Mouse (Mus musculus) heart, postnatal 0 days (tissue): ENCODE data around the gene Get4. TPM values are rescaled to one million over a fixed set of nuclear protein-coding genes. Genes with fewer than 3 reads are reported as not detected.

Experiments
- ATAC-seq: fragments of 200-750 bp; cut with Nextera tagmentation; 2 replicates; pipeline ENCODE4 v1.8.0; 2017; ENCODE audit warnings: low read depth, moderate number of reproducible peaks, moderate library complexity; ENCODE audit not compliant: insufficient read depth
- DNase-seq: peaks from one replicate; pipeline ENCODE4 v3.0.0-alpha.2; 2016; ENCODE audit warnings: low spot score
- H3K27ac ChIP-seq: fragments of 300-500 bp; sonication (generic); 2 replicates; pipeline ENCODE4 v1.5.1; 2014; ENCODE audit warnings: low read depth, mild to moderate bottlenecking
- H3K27me3 ChIP-seq: fragments of 300-500 bp; sonication (generic); 2 replicates; pipeline ENCODE4 v1.6.1; 2014; ENCODE audit warnings: low read length, mixed read lengths; ENCODE audit not compliant: control insufficient read depth, insufficient read depth
- H3K36me3 ChIP-seq: fragments of 300-500 bp; sonication (generic); replicated peaks from 2 replicates; pipeline ENCODE4 v1.6.1; 2014; ENCODE audit warnings: low read length, mixed read lengths; ENCODE audit not compliant: control insufficient read depth, insufficient read depth
- H3K4me1 ChIP-seq: fragments of 300-500 bp; sonication (generic); 2 replicates; pipeline ENCODE4 v1.6.1; 2014; ENCODE audit warnings: antibody characterized with exemption; ENCODE audit not compliant: control insufficient read depth, insufficient read depth
- H3K4me2 ChIP-seq: fragments of 300-500 bp; sonication (generic); 2 replicates; pipeline ENCODE4 v1.6.1; 2014; ENCODE audit warnings: low read depth, mild to moderate bottlenecking, low read length, moderate library complexity
- H3K4me3 ChIP-seq: fragments of 300-500 bp; sonication (generic); 2 replicates; pipeline ENCODE4 v1.5.1; 2014; ENCODE audit warnings: low read depth, low read length
- H3K9ac ChIP-seq: fragments of 300-500 bp; sonication (generic); replicated peaks from 2 replicates; pipeline ENCODE4 v1.6.1; 2014; ENCODE audit warnings: low read depth, low read length, mixed read lengths
- H3K9me3 ChIP-seq: fragments of 300-500 bp; sonication (generic); replicated peaks from 2 replicates; pipeline ENCODE4 v1.6.1; 2016; ENCODE audit warnings: low read length; ENCODE audit not compliant: control insufficient read depth
- CTCF ChIP-seq: IDR thresholded peaks from 2 replicates; pipeline ENCODE4 v1.5.1; 2016; ENCODE audit warnings: antibody characterized with exemption, control low read depth, low read depth
- EP300 ChIP-seq: IDR thresholded peaks from 2 replicates; pipeline ENCODE4 v1.6.1; 2016; ENCODE audit warnings: antibody characterized with exemption, low read depth
- WGBS: fragments of 180-500 bp; shearing (Covaris S2); extraction: QIAGEN DNeasy Blood & Tissue Kit; methylation state at CpG from one replicate; pipeline ENCODE4 v1.1.7; 2014; 5-methylcytosine and 5-hydroxymethylcytosine counted together
- polyA plus RNA-seq: library from polyadenylated mRNA; unstranded; fragments of >200 nt; fragmentation: Nextera tagmentation; extraction: Ambion mirVana; gene quantifications from 2 replicates; pipeline ENCODE4 v1.2.1, GENCODE M21; 2015
- total RNA-seq: library from RNA; depleted of rRNA; stranded (reverse); fragments of >200 nt; gene quantifications from 2 replicates; pipeline ENCODE4 v1.2.3, GENCODE M21; 2014; ENCODE audit warnings: low replicate concordance; rRNA removed

Get4 gene
- total and polyA plus RNA-seq, 2 experiments from 2014 or later = 61.6 to 153 TPM

DNA sequence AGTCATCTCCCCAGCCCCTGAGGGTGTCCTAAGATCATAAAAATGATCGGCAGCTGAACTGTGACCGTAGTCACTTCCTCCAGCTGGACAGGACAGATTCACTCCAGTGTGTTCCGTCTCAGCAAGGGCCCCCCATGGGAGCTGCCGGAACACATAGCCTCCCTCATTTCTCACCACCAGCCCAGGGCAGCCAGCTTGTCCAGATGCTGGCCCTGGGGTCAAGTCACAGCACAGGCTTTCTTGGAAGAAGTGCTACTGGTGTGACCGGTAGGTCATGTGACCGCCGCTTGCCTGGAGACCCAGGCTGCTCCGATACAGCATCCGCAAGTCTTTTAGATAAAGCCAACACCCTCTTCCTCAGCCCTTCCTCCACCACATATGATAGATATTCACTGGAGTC, 61.4 kb downstream of the Get4 start:
- WGBS = 65% methylated on average over 9 of the region's 9 CpGs
- TF ChIP-seq CTCF (no peak), EP300 (no peak)
- Histone ChIP-seq H3K27me3 (no peaks in the 10 kb centered on the region), H3K27ac (no peak overlapping the region), H3K4me1 (no peaks in the 10 kb centered on the region), H3K4me3 (no peak overlapping the region), H3K4me2 (no peak overlapping the region), H3K36me3 (no peaks in the 10 kb centered on the region), H3K9ac (no peak overlapping the region), H3K9me3 (no peaks in the 10 kb centered on the region)
- no peak for ATAC-seq
- no peak for DNase-seq

DNA sequence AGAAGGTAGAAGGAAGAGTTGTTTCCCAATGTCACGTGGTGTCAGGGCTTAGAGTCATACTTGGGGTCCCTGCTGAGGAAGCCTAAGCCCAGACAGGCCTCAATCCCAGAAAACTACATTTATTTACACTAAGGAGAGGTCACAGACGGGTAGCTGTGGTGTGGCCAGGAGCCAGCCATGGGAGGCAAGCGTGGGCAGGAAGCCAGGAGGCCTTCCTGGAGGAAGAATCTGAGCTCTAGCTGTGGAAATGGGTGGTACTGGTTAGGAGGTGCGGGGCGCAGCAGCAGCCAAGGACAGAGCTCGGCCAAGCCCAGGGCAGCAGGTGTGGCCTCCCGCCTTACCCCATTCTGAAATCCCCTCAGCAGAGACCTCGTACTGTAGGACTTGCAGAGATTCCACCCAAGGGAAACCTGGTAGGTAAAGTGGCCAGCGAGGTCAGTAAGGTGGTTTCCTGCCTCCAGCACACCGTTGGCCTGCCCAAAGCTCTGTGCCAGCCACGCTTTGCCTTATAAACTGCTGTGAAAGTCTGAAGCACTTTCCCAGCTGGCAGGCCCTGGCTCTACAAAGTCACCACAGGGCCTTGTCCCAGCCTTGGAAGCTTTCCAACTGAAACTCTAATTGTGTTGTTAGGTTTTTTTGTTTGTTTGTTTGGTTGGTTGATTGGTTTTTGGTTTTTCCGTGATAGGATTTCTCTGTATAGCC, 63.0 kb downstream of the Get4 start:
- no peak for ATAC-seq
- no peaks in the 10 kb centered on the region for H3K9me3 ChIP-seq
- H3K4me1 ChIP-seq = no peaks in the 10 kb centered on the region
- WGBS = 87% methylated on average over 12 of the region's 12 CpGs
- H3K27ac ChIP-seq = no peak overlapping the region
- TF ChIP-seq CTCF = no peak
- no peak for TF ChIP-seq EP300
- no peak overlapping the region for H3K9ac ChIP-seq
- no peaks in the 10 kb centered on the region for H3K27me3 ChIP-seq
- DNase-seq = no peak
- no peak overlapping the region for H3K4me3 ChIP-seq
- H3K36me3 ChIP-seq = no peaks in the 10 kb centered on the region
- H3K4me2 ChIP-seq = no peak overlapping the region

DNA sequence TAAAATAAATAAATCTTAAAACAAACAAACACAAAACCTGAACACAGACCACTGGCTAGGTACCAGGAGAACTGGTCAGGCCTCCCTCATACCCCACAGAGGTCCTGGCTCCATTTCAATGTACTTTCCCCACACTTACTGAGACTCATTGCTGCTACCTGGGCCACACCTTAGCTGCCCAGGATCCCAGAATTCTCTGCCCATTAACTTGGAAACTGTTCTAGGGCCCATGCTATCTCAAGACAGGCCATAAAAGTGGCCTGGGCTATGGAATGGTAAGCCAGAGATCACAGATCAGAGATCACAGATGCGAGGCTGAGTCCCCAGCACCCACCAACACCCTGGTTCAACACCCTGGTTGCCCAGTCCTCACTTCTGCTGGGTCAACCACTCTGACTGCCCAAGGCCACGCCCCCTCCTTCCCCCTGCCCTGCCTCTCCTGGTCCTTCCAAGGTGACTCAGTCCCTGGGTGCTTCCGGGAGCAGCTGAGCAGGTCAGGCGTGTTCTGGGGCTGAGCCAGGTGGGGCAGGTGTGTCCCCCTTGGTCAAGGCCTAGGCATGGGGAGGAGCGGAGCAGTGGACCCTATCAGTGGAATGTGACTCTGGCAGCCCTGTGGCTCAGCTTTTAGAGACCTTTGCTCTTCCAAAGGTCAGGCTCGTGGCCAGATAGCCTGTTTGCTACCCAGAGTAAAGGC, 65.0 kb downstream of the Get4 start:
- H3K36me3 ChIP-seq = no peaks in the 10 kb centered on the region
- WGBS = 73% methylated on average over 6 of the region's 6 CpGs
- H3K4me3 ChIP-seq = no peak overlapping the region
- ATAC-seq (no peak), DNase-seq (no peak)
- no peak overlapping the region for H3K27ac ChIP-seq
- no peaks in the 10 kb centered on the region for H3K27me3 ChIP-seq
- no peak overlapping the region for H3K4me2 ChIP-seq
- H3K4me1 ChIP-seq = no peaks in the 10 kb centered on the region
- no peak for TF ChIP-seq CTCF
- no peak for TF ChIP-seq EP300
- no peak overlapping the region for H3K9ac ChIP-seq
- no peaks in the 10 kb centered on the region for H3K9me3 ChIP-seq

DNA sequence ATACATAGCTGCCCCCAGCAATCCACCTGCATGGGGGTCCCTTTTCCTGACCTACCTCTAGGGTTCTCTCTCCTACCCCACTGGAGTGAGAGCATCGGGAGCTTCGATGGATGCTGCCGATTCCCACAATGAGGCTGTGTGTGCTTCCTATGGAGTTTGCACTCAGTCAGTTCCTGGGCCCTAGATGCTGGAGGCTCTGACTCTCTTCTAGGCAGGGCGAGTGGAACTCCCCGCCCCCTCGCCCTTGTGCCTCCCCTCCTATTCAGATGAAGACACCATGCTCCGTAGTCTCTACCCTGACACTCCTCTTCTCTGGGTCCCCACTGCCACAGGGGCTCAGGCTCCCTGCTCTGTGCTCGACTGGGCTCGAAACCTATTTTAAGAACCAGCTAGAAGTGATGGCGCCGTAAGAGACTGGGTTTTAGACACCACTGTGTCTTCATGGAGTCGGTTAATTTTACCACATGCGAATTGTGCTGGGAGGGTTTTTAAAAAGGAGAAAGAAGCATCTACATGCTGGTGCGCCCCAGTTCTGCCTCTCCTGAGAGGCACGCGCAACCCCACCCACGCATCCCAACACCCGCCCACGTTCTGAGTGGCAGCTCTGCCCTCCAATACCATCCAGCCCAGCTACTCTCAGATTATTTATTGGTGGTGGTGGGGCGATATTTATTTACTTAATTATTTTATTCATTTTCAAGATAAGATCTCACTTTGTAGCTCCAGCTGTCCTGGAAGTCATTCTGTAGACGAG, 65.8 kb downstream of the Get4 start:
- H3K27me3 ChIP-seq = 0 out of 2 replicates have a peak, but pooled peaks cover 4% of the 10 kb centered on the region
- no peaks in the 10 kb centered on the region for H3K4me1 ChIP-seq
- TF ChIP-seq EP300 = no peak
- no peak for TF ChIP-seq CTCF
- no peak for ATAC-seq
- H3K9me3 ChIP-seq = no peaks in the 10 kb centered on the region
- H3K9ac ChIP-seq = no peak overlapping the region
- H3K4me2 ChIP-seq = no peak overlapping the region
- WGBS = 55% methylated on average over 21 of the region's 21 CpGs
- no peak for DNase-seq
- H3K36me3 ChIP-seq = no peaks in the 10 kb centered on the region
- no peak overlapping the region for H3K27ac ChIP-seq
- no peak overlapping the region for H3K4me3 ChIP-seq

Other genes starting within 250 kb of the Get4 start
- 2.3 TPM in 2 replicates for gene Prkar1b, start 102.3 kb upstream of the Get4 start, total RNA-seq
- 3.9 and 4.4 TPM in 2 replicates for gene Prkar1b, start 102.3 kb upstream of the Get4 start, polyA plus RNA-seq
- 23.0 and 38.1 TPM in 2 replicates for gene Dnaaf5, start 102.1 kb upstream of the Get4 start, total RNA-seq
- 2.3 and 2.8 TPM in 2 replicates for gene Dnaaf5, start 102.1 kb upstream of the Get4 start, polyA plus RNA-seq
- 46.5 and 71.5 TPM in 2 replicates for gene Sun1, start 51.7 kb upstream of the Get4 start, total RNA-seq
- gene Sun1, start 51.7 kb upstream of the Get4 start, polyA plus RNA-seq = 22.4 and 22.6 TPM in 2 replicates
- 0.53 and 1.5 TPM in 2 replicates for gene Adap1, start 73.3 kb downstream of the Get4 start, total RNA-seq
- gene Adap1, start 73.3 kb downstream of the Get4 start, polyA plus RNA-seq = 0.84 and 1.00 TPM in 2 replicates
- 120 and 123 TPM in 2 replicates for gene Cox19, start 99.1 kb downstream of the Get4 start, total RNA-seq
- 88.6 and 97.6 TPM in 2 replicates for gene Cox19, start 99.1 kb downstream of the Get4 start, polyA plus RNA-seq
- gene Cyp2w1, start 100.3 kb downstream of the Get4 start, total RNA-seq = not detected in 2 replicates
- not detected in 2 replicates for gene Cyp2w1, start 100.3 kb downstream of the Get4 start, polyA plus RNA-seq
- 38.2 and 39.1 TPM in 2 replicates for gene Gpr146, start 125.4 kb downstream of the Get4 start, total RNA-seq
- gene Gpr146, start 125.4 kb downstream of the Get4 start, polyA plus RNA-seq = 23.0 and 23.7 TPM in 2 replicates
- 1.7 and 1.8 TPM in 2 replicates for gene C130050O18Rik, start 153.0 kb downstream of the Get4 start, total RNA-seq
- gene C130050O18Rik, start 153.0 kb downstream of the Get4 start, polyA plus RNA-seq = 0.23 and 0.31 TPM in 2 replicates
- 1.3 and 4.5 TPM in 2 replicates for gene Gper1, start 170.8 kb downstream of the Get4 start, total RNA-seq
- gene Gper1, start 170.8 kb downstream of the Get4 start, polyA plus RNA-seq = 1.0 and 2.0 TPM in 2 replicates
- 5.0 and 5.9 TPM in 2 replicates for gene 3110082I17Rik, start 208.2 kb downstream of the Get4 start, total RNA-seq
- gene 3110082I17Rik, start 208.2 kb downstream of the Get4 start, polyA plus RNA-seq = 9.5 and 10.6 TPM in 2 replicates
- 16.6 and 18.0 TPM in 2 replicates for gene Zfand2a, start 232.2 kb downstream of the Get4 start, total RNA-seq
- gene Zfand2a, start 232.2 kb downstream of the Get4 start, polyA plus RNA-seq = 5.6 and 6.3 TPM in 2 replicates